Mouse (Mus musculus): ENCODE measurements around the gene Ptprn2. TPM values are rescaled to one million over a fixed set of nuclear protein-coding genes. Genes with fewer than 3 reads are reported as not detected.
"Not testable (repeated sequence)": the region's sequence is repeated elsewhere in the genome, so short reads cannot be mapped to it uniquely, and the experiment has no call there.

Ptprn2 gene
- total RNA-seq, 2 experiments from 2014 or later = 0.14 to 0.20 TPM

DNA sequence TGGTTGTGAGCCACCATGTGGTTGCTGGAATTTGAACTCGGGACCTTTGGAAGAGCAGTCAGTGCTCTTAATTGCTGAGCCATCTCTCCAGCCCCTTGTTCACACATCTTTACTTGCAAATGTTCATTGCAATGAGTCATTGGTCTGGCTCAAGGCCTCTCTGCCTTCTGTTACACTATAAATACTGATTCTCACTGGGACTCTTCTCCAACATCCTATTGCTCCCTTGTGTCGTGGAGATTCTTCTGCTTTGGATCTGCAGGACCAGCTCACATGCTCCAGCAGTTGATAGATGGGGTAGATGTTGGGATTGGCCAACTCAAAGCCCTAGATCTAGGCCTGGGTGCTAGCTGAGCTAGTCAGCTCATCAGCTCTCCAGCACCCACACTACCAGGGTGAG, 28.3 kb downstream of the Ptprn2 start:
- DNase-seq; intact Hi-C loops (cut with DNase I): not testable (repeated sequence)

DNA sequence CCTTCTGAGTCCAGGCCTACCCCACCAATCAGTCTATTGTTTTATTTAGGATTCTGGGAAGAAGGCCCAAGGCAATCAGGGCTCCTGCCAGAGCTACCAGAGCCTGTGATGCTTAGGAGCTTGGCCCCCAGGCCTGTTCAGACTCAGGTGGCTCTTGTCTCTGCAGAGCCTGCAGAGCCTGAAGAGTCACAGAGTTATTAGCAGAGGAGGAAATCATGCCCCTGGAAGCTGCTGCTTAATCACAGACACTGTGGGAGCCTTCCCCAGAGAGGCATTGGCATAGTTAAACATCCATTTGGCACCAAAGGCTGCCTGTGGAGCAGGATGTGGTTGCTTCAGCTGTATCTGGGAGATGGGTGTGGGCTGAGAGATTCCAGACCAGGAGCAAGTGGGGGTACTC, 30.3 kb downstream of the Ptprn2 start:
- intact Hi-C loops (cut with DNase I) = no loop called here
- peak; percentile 3 to 4 for DNase-seq

DNA sequence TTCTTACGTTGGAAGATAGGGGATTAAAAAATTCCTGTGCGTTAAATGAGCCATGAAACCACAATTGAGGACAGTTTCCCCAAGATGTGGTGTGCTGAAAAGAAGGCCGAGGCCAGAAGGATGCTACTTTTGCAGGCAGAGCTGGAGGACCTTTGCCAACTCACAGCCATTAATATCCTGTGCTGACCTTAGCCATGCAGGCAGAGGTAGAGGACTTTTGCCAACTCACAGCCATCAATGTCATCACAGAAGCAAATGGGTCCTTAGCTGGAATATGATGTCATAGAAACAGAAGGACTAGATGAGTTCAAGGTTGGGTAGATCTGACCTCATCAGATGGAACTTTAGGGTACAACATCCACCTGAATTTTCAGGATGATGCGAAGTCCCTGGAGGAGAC, 43.3 kb downstream of the Ptprn2 start:
- DNase-seq = no peak
- intact Hi-C loops (cut with DNase I) = no loop called here

DNA sequence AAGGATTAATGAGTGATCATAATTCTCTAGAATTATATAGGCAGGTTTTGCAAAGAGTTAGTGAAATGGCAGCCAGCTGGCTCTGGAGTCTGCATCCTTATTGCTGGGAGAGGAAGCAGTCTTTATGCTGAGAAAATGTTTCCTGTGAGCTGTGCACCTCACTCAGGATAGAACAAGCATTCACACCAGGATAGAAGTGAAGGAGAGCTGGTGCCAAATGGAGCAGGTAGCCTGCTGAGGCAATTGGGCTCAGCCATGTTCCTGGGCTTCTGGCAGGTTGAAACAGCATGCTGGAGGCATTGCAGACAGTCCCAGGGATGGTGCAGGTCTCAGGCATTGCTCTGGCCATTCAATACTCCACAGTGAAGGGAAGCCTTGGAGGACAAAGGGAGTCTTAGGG, 47.8 kb downstream of the Ptprn2 start:
- intact Hi-C loops (cut with DNase I) = no loop called here
- DNase-seq = no peak

DNA sequence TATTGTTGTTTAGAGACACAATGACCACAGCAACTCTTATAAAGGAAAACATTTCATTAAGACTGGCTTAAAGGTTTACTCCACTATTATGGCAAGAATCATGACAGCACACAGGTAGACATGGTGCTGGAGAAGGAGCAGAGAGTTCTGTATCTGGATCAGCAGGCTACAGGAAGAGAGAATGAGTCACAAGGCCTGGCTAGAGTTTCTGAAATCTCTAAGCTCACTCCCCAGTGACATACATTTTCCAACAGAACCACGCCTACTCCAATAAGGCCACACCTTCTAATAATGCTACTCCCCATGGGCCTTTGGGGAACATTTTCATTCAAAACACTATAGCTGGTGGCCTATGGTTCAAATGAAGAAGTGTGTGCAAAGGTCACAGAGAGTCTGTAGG, 53.8 kb downstream of the Ptprn2 start:
- intact Hi-C loops (cut with DNase I) = no loop called here
- no peak for DNase-seq

DNA sequence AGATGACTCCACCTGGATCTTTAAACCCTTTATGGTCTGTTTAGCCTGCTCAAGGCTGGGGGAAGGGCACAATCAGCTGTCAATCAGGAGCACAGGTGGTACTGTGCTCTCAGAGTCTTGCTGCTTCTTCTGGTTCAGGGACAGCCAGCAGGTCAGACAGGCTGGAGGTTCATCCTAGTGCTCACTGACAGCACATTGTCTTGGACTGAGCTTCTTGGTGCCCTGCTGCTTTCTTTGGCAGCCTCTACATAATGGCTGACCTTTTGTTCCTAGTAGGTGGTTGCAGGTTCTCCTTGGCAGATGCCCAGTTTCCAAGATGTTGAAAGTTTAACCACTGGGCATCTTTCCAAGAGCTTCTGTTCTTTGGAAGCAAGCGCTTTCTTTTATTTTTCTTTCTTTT, 55.1 kb downstream of the Ptprn2 start:
- intact Hi-C loops (cut with DNase I) = no loop called here
- no peak for DNase-seq

DNA sequence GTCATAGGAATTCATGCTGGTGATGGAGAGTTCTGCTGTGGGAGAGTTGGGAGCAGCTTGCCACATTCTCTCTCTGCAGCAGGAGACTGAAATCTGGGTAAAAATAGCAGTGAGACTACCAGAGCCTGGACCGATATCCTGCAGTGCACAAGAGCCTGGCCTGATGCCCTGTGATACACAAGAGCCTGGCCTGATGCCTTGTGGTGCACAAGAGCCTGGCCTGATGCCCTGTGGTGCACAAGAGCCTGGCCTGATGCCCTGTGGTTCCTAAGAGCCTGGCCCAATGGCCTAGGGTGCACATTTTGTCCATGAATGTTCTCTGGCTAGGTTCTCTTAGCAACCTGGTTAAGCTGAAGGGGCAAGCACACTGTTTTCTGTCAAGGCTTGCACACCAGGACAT, 64.5 kb downstream of the Ptprn2 start:
- intact Hi-C loops (cut with DNase I) = no loop called here
- DNase-seq = peak; percentile 87

DNA sequence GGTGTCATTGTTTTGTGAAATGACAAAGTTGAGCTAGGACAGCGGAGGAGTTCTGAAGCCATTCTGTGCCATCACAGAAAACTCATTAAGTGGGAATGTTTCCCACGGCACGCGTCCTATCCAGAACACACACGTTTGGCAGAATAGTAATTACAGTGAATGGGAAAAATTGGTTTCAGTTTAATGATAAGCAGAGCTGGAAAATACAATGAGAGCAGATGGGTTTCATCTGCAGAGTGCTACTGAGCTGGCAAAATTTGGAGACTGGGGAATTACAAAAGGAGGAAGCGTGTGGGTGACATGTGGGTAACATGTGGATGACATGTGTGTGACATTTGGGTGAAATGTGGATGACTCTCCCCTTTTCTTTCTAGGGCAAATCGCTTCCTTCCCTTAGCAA, 66.0 kb downstream of the Ptprn2 start:
- DNase-seq = no peak
- intact Hi-C loops (cut with DNase I) = no loop called here

DNA sequence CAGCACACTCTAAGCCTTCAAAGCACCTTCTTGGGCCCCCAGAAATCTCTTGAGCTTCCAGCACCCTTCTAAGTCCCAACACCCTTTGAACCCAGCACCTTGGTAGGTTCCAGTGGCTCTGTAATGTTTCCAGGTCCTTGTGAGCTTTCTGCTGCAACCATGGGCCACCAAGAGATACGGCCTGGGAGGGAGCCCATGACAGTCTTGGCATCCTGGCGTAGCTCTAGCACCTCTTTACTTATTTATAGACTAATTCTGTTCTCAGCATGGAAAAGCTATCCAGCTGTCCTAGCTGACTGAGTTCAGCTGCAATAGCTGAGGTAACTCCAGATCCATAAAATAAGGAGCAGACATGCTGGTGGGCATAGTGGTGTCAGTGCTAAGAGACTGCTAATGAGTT, 66.8 kb downstream of the Ptprn2 start:
- peak; percentile 44 to 46 for DNase-seq

DNA sequence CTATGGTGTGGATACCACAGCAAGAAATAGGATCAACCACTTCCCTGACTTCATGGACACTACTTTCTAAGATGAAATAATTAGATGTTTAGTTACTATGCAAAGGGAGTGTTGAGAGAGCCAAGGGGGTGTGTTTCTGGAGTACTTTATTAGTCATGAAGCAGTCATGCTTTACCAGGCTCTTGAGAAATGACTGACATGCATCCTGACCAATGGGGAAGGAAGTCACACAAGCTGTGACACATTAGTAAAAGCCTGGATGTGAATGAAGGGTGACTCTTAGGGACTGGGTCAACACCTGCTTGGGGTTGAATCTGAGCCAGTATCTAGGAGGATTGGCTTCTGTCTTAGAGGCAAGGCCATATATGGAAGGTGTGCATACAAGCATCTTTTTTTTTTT, 67.8 kb downstream of the Ptprn2 start:
- intact Hi-C loops (cut with DNase I) = no loop called here
- no peak for DNase-seq

More for the DNA sequence above, 66.8 kb downstream of the Ptprn2 start:
- intact Hi-C loops (cut with DNase I) = no loop called here

DNA sequence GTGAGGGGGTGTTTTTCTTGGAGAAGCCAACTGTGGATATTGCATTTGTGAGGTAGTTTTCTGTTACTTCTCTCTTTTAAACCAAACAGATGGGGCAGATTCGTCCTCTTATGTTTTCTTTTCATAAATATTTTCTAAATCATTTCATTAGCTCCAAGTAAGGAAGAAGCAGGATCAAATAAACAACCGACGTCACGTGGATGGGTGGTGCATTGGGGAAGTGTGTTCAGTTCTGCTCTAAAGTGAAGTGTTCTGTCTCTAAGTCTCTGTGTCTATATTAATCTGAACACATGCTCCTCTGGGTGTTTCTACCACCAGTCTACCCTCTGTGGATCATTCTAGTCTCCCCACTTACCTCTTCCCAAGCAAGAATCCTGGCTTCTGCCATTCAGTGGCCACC, 70.4 kb downstream of the Ptprn2 start:
- no peak for DNase-seq
- intact Hi-C loops (cut with DNase I) = no loop called here

DNA sequence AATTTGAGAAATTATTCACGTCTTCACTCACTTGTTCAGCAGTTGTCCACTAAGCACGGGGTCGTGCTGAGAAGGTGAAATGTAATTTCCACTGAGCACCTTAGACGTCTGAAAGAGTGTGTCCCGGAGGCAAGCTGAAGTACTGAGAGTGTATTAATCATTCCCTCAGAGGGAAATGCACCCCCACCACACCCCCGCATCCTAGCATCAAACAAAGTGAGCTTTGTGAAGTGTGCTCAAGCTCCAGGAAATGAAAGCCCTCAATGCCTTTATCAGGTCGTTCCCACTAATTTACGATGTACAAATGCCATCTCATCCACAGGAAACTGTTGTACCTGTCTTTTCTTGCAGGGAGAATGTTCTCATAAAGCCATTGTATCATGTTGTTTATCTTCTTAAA, 78.9 kb downstream of the Ptprn2 start:
- intact Hi-C loops (cut with DNase I) = no loop called here
- DNase-seq = no peak

DNA sequence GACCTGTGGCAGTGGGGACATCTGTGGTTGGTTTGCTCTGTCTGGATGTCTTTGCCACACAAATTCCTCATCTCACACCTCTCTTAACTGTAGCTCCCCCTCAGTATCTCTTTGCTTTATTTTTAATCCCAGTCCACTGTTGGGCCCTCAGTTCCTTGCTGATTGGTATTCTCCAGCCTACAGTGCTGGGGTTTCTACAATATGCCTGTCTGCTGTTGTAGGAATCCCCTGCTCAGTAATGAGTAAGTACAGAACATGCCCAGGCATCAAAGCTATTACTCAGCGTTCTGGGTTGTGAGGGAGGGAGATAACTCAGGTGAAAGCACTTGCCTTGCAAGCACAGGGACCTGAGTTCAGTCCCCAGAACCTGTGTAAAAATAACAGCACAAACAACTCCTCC, 81.2 kb downstream of the Ptprn2 start:
- intact Hi-C loops (cut with DNase I) = no loop called here
- no peak for DNase-seq

DNA sequence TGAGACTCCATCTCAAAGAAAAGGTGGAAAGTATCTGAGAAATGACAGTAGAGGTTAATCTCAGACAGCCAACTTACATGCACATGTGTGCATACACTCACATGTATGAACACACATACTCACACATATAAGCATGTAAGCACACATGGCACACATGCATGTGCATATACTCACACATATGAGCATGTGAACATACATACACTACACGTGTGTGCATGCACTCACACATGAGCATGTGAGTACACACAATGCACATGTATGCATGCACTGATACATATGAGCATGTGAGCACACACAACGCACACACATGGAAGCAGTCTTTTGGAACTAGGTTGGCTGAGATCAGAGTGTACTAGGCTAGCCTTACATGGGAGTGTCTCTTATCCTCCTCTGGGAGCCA, 81.7 kb downstream of the Ptprn2 start:
- no peak for DNase-seq
- intact Hi-C loops (cut with DNase I) = no loop called here

DNA sequence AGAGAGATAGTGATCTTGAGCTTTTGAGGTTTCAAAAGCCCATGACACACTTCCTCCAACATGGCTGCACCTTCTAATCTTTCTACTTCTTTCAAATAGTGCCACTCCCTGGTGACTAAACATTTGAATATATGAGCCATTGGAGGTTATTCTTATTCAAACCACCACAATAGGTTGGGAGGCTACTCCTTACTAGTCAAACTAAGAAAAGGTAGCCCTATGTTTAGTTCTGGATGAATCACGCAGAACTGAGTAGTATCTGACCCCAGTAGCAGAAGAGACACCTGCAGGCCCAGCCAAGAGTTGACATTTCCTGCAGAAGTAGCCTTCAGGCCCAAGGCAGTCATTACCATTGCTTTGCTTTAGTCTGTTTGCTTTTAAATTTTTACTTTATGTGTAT, 84.0 kb downstream of the Ptprn2 start:
- intact Hi-C loops (cut with DNase I) = no loop called here
- DNase-seq = no peak

DNA sequence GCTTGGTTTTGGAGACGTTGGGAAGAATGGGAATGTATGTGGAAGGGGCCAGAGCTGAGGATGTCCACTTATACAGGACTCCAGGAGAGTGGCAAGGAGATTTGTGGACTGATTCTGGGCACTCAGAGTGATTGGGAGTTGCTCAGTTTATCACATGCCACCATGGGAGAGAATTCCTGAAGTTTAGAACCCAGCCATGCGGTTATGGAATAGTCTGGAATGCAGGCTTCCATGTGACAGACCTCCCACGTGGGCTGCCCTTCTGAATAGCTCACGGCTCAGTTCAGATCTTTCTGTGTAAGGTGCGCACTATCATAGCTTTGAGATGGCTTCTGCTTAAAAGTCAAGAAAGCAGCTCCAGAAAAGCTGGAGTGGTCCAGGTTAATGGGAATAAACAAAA, 88.6 kb downstream of the Ptprn2 start:
- no peak for DNase-seq
- intact Hi-C loops (cut with DNase I) = no loop called here

DNA sequence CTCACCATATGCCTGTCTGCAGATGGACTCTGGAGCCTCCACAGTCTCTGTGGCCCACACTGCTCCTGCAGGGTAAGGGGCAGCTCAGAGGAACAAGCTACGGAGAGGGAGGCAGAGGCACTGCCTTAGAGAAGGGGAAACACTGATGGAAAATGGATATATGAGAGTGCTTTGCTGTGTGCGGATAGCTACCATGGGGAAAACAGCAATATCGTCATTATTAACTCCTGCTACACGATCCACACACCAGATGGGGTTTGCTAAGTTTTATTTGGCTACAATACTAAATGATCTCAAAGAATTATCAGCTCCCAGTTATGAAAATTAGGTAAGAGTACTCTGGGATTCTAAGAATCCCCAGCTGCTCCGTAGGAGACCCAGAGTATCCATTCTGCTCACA, 89.2 kb downstream of the Ptprn2 start:
- no peak for DNase-seq
- intact Hi-C loops (cut with DNase I) = no loop called here

DNA sequence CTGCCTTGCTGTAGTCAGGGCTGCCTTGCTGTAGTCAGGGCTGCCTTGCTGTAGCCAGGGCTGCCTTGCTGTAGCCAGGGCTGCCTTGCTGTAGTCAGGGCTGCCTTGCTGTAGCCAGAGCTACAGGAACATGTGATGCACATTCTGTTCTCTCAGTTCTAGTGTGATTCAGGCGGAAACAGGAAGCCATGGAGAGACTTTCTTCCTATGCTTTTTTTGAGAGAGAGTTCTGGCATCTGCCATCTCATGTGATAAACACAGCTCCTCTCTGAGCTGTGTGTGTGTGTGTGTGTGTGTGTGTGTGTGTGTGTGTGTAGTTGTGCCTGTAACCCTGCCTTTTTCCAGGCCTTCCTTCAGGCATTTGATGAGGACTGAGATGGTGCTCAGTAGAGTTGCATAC, 92.4 kb downstream of the Ptprn2 start:
- intact Hi-C loops (cut with DNase I); DNase-seq: not testable (repeated sequence)

DNA sequence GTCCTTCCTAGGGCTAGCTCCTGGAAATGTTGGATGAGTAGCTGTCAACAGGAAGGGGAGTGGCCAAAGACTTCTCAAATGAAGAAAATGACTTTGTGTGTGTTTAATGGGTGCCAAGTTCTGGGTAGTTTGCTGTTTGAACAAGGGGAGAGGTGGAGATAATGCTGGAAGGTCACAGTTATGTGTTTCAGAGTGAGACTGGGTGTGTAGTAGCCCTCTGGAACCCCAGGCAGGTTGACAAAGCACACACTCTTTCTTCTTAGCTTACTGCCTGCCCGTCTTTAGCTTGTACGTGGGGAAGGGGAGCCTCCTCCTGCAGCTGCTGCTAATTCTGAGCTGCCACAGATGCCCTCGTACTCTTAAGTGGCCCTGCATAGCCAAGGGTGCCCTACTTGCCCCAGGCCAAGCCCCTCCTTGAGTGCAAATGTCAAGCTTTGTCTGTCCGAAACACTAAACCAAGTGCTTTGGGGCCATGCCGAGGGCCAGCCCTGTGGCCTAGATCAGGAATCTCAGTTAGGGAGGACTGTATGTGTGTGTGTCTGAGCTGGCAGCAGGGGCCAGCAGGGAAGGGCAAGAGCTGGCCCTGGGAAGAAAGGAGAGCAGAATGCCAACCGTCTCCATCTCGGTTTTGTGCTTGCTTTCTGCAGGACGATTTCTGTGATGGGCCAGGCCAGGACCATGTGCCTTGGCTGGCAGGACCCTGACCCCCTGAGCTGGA, 95.5 kb downstream of the Ptprn2 start:
- DNase-seq = no peak
- intact Hi-C loops (cut with DNase I) = no loop called here

DNA sequence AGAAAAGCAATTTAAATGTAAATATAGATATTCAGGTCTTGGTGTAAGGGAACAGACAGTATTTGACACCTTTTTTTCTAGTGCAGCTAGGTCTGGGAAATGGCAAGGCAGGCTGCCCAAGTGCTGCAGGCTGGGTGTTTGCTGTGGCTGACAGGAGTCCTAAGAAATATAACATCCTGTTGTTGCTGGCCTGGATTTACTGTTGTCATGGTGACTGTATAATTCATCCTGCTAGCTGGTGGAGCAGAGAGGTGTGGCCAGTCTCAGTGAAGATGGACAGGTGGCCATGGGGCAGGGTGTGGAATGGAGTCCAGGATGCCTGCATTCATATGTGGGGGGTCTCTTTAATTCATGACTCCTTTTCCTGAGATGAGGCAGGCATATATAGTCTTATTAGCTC, 96.3 kb downstream of the Ptprn2 start:
- intact Hi-C loops (cut with DNase I) = no loop called here
- DNase-seq = peak; percentile 24 to 37

DNA sequence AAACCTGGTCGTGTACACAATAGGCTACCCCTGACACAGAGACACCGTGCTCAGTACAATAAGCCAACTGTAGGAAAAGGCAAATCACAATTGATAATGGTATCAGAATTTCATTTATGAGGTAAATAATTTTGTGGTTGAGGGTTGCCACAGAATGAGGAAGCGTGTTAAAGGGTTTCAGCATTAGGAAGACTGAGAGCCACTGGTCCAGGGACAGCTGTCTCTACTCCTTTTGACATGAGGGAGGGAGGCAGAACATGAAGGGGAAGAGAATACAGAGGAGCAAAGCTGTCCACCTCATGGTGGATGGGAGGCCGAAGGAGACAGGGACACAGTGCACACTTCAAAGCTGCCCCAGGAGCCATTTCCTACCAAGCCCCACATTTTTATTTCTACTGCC, 97.3 kb downstream of the Ptprn2 start:
- intact Hi-C loops (cut with DNase I) = no loop called here
- DNase-seq = no peak

DNA sequence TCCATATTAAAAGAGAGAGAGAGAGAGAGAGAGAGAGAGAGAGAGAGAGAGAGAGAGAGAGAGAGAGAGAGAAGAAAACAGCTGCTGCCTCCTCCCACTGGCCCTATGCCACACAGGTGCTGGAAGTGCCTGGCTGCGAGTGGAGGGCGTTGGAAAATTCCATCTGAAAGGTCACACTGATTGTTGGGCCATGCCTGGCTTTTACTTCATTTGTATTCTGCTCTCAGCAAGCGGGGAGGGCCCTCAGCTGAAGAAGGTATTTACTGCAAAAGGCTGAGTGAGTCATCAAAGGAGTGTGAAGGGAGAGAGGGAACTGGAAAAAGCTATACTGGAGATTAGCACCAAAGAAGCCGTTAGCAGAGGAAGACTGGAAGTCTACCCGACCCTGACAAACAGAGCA, 99.5 kb downstream of the Ptprn2 start:
- intact Hi-C loops (cut with DNase I) = no loop called here
- peak; percentile 32 to 34 for DNase-seq

DNA sequence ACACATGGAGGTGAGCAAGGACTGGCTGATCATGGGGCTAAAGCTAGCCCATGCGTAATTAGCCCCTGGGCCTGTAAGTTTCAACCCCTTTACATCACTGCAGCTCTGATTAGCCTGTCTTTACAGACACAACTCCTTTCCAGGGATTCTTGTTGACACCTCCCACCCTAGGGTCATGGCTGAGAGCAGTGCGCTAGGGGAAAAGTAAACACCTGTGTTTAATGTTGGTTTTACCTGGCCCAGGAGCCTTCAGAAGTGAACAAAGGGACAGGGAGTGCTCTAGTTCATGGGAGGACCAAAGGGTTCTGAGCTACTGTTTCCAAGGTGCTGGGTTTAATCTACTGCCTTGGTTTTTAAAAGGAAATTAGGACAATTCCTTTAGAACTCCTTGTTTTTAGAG, 100.6 kb downstream of the Ptprn2 start:
- DNase-seq = no peak
- intact Hi-C loops (cut with DNase I) = no loop called here

Data from heart, postnatal 10 days (tissue).